Mouse (Mus musculus) layer of hippocampus, adult 9-10 months (tissue): ENCODE data around the gene G6pd2.

Source experiments
- DNase-seq: peaks from one replicate; pipeline ENCODE4 v3.0.0; 2022; ENCODE audit warnings: low spot score

Gene G6pd2

DNA sequence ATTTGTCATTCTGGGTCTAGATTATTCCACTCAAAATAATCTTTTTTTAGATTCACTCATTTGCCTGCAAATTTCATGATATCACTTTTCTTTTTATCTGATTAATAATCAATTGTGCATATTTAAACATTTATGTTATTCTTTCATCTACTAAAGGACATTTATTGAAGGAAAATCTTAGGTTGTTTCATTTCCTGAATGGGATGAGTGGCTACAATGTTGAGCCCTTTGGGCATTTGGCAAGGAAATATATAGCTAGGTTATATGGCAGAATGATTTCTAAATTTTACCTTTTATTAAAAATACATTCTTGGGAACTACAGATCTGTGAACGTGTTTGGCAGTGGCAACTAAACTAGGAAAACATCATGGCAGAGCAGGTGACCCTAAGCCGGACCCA is at the start of gene G6pd2:
TSS of gene G6pd2 (plus strand) at position 301 of the 400 bp plus-strand sequence.
- DNase-seq: no peak

DNA sequence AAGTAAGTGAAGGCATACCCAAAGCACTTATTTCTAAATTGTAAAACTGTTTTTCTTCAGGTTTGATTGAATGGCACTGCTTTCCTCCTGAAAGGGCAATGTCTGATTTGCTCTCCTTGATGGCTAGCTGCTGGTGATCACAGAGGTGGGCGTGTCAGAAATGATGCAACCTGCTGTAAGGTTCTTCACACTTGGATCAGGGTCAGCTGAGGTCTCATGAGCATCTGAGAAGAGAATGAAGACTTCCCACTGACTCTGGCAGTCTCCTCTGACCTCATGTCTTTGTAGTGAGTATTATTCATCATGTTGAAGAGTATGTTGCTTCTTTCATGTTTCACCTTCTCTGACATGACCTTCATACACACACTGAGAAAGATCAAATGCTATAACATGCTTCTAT is 44.4 kb upstream of the G6pd2 start:
- no peak for DNase-seq

DNA sequence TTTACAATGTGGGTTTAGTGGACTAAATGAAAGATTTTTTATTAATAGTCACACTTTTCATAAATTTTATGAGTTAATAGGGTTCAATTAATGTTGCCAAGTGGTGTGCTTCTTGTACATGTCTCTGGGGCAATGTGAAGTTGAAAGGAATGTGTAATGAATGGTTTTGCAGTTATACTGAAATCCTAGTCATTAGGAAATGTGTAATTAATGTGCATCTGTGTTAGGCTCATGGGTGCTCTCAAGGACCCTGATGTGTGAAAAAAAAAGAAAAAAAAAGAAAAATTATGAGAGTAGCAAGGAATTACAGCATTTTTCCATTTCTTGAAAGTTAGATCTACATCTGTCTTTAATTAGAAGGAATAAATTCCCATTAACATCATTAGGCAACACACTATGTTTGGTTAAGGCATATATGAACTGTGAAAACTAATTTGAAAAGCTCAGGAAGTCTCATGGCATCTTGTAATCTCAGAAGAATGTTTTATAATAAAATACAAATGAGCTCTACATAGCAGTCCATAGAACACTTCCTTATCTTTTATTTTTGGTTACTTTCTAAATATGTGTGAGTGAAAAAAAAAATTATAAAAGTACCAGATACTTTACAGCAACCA is 24.4 kb downstream of the G6pd2 start:
- DNase-seq: no peak

DNA sequence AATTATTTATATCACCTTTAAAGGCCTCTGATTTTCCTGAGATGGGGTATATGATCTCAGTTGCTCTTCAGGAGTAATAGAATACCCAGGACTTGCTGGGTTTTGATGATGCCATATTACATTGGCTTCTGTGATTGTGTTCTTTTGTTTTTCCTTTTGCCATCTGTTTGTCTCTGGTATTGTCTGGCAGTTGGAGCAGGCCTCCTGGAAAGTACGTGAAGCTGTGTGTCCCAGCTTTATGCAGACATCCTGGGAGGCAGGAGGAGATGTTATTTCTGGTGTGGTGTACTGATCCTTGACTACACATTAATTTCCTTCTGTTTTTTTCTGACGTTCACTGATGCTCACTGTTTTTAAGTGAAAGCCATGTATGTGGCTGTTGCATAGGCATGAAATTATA is 35.3 kb downstream of the G6pd2 start:
- DNase-seq: peak; percentile 30
